Mouse (Mus musculus): ENCODE results near the gene Abcb10.

DNA sequence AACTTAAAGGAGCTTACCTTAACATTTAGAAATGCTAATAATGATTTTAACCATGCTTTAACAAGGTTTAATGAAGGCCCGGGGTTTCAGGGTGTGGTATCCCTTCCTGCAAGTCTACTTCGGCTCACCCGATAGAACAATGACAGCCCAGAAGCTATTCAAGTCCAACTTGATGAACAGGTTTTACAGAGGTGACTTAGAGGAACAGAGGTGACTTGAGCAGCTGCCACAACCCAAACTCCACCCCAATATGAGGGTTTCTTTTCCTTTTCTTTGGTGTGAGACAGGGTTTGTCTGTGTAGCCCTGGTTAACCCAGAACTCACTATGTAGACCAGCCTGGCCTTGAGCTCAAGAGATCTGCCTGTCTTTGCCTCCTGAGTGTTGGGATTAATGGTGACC lies 11.1 kb upstream of the Abcb10 start:
- TF ChIP-seq TAL1 (IDR thresholded peaks at IDR 0.05; ENCODE audit: low read length) (no peak), GATA1 (IDR thresholded peaks at IDR 0.05; ENCODE audit: low read length) (no peak)

Measured in erythroblast, embryonic 14.5 days (primary cell).